Mouse (Mus musculus) adrenal gland, postnatal 36 days (tissue): ENCODE measurements at regions not wholly inside any gene's neighbourhood (a gene's known extent, or its start where the extent isn't known, plus 50 kb on each side); places are given as distances from the start of the nearest gene placed in this dataset.

ENCODE experiments used
- DNase-seq, 2 experiments: peaks; one replicate each; pipeline ENCODE4 v3.0.0; 2021; ENCODE audit warnings: mixed read lengths in 1 of 2

DNA sequence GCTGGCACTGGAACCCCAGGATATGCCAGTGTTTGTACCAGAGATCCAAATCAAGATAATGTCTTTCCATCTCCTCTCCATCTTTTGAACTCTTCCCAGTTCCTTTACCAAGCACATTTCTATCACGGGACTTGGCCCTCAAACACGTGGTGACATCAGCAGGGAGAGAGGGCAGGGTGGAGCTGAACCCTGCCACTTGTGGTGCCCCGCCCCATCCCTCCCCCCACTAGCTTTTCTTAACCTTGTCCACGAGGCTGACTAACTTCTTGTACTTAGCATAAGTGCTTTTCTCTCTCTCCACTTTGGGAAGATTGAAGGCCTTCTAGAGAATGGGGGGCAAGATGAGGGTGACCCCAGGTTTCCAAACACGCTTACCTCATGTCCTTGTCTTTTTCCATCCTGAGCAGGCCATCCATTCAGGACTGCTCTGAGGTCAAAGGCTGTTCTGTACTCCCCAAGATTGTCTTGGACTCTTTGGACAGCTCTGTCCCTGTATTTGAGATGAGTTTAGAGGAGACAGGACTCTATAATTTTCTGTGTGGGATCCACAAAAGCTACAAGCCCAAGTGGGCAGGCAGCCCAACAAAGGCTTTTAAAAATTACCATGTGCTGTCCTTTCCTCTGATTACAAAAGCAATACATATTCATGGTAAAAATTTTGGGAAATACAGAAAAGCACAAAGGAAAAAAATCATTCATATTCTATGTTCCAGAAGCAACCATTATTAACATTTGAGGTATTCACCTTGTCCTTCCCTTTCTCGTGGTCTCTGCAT is 192.7 kb upstream of the 4931429L15Rik start:
- DNase-seq: no peak

DNA sequence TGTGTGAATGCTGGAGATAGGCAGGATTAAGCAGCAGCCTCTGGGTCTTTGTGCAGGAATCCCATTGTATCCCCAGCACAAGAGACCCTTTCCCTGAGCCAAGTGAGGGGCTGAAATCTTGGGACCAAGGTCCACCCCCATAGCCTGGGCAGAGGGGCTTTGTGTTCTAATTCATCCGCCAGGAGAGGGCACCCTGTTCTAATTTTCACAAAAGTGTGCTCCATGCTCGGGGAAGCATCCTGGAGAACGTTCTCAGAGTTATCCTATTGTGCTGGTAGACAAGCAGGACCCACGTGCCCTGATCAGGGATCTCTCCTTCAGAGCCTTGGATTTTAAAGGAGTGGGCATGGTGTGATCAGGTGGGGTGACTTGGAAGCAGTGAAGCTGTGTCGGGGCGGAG is 191.5 kb upstream of the 4931429L15Rik start:
- no peak for DNase-seq

DNA sequence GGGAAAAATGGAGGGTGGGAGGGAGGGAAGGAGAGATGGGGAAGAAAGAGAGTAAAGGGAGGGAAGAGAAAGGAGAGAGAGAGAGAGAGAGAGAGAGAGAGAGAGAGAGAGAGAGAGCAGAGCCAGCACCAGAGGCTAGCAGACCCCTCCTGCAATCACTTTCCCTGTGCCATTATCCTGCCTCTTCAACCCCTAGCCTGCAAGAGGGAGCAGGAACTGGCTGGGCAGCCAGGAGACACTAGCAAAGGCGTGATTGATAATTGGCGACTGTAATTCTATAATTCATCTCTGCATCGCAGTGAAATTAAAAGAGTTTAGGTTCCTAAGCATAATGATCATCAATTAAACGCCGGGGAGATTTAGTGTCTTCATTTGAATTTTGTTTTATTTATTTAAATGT is 190.1 kb upstream of the 4931429L15Rik start:
- no peak for DNase-seq

DNA sequence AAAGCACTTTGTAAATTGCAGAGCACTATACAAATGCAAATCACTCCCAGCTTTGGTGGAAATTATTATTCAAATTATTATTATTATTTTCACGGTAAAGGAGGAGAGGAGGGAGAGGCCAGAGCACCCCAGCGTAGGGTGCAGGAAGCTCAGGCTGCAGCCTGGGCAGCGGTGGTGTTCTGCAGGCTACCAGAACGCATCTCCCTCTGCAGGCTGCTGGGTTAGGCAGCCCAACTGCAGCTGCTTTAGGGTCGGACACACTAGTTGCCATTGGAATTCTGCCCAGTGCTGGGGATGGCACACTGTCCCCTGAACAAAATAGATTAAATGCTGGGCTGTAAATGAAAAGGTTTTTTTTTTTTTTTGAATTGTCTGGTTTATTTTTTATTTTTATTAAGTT is 189.7 kb upstream of the 4931429L15Rik start:
- no peak for DNase-seq

DNA sequence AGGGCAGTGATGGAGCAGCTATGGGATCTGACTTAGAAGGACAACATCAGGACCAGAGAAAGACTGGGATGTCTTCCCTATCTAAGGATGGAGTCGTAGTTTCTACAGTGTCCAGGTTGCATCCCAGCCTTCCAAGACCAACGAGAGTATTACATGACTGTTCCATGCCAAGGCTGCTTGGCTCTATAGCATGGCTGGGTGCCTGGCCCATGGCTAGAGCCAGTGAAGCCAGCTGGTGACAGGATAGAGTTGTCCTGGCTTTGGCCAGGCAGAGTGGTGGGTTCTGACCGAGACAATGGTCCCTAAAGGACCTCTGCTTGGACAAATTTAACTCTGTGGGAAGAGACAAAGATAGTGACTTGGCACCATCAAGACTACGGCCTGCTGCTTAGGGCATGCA is 187.2 kb upstream of the 4931429L15Rik start:
- DNase-seq: no peak

DNA sequence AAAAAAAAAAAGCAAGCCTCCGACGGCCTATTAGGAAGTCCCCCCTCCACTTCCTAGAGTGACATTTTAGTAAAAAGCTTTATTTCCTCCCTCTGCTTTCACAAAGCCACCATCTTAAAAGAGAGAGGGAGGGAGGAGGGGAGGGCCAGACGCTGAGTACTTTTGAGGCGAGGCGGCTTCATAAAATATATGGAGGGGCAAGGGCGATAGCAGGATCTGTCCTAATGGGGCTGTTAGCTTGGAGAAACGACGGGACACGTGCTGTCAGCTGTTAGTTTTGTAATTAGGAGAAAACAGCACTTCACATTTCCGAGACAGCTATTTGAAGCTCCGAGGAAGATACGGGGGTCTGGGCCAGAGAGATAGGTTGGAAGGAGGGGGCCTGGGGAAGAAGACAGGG is 184.8 kb upstream of the 4931429L15Rik start:
- DNase-seq: no peak

DNA sequence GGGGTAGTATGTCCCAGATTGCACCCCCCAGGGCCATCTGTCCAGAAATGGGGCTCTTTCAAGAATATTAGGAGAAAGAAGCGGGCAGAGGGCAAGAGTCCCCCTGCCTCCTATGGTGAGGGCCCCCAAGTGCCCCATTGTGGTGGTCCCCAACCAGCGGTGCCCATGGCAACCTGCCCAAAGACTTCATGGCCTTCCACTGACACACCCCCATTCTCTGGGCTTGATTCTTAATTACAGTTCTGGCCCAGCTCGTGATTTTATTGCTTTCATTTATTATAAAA is 184.3 kb upstream of the 4931429L15Rik start:
- no peak for DNase-seq

DNA sequence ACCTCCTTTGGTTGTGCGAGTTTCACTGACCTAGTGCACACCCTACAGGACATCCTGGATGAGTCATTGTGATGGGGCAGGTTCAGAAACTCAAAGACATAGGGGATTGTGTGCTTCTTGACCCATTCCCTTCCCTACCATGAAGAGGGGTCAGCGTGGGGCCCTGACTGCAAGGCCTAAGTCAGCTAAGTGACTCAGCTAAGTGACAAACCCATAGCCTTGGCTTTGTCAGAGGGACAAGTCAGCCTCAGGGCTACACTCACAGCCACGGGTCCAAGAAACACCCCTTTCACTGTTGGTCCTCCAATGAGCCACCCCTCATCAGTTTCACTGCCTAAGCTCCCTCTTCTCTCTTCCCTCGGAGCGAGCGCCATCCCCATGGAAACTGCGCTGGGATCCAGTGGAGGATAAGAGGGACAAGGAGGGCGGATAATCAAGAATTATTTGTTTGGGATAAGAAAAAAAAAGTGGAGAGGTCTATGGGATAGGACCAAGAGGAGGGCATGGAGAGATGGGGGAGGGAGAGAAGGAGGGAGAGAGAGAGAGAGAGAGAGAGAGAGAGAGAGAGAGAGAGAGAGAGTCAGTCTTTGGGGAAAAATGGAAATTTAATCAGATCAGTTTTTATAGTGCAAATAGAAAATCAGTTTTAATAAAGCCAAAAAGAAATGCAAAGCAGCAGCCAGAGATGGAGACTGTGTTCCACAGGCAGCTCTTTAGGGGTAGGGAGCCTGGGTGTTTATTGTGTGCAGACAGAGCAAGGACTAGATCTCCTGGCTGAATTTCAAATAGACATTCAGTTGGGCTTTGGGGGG is 183.7 kb upstream of the 4931429L15Rik start:
- peak; percentile 33 to 35 for DNase-seq

DNA sequence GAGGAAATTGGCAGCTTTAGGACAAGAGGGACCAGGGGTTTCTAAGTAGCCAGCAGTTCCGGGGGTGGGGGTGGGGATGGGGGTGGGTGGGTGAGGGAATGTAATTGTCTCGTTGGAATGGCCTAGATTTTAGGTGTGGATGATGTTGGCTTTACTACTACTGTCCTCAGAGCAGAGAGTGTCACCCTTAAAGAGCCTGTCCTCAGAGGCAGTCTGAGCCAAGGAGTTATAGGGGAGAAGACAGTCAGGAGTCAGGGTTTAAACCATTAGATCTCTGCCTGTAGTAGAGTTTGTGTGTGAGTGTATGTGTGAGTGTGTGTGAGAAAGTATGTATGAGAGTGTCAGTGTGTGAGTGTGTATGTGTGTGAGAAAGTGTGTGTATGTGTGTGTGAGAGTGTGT is 179.6 kb upstream of the 4931429L15Rik start:
- no peak for DNase-seq

DNA sequence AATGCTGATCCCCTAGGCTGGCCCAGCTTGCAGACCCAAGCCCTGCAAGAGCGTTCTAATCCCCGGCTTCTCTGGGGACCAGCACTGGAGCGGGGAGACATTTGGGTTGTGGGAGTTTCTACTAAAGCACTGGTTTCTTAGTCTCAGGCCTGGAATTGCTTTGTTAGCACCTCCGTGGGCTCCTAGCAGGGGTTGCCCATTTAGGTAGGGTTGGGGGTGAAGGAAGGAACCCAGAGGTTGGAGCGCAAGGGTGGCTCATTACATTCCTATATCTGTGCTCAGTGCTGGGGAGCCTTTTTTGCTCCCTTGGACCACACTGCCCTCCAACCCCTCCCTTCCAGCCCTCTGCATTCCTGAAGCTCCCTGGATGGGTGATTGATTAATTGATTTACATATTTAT is 179.1 kb upstream of the 4931429L15Rik start:
- no peak for DNase-seq

DNA sequence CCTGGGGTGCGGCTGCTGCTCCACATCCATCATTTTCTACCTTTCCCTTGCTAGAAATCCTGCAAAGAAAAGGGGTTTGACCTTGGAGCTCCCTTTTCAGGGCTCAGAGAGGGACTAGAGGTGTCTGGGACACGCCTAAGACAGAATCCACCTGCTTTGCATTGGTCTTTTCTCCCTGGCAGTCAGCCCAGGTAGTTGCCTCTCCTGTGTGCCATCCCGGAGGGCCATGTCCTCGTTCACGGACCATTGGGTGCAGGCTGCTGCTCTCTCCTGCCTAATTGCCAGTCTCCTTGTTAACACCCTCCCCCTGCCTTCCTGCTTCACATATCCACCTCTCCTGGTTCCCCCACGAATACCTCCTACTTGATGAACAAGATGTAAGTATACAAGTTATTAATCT is 175.5 kb upstream of the 4931429L15Rik start:
- no peak for DNase-seq

DNA sequence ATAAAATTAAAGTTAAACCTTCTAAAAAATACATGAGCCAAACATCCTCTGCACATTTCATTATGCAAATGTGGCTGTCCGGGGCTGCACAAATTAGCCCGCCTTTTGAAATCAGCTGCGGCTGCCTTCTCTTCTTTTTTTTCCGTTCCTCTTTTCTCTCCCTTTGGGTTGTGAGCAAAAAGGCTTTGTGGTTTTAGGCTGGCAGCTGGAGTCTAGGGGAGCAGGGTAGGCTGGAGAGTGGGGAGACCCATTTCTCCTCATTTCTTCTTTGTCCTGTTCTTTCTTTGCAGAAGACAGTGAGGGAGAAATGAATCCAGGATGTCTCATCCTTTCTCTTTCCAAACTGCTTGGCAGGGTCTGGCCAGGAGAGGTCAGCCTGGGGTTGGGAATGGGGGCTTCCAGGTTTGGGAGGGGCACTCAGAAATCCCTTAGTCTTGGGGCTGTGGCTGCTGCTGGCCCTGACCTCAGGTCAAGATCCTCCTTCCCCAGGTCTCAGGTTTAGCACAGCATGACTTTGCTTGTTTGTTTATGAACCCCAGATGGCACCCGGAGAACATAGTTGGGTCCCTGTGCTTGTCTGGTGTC is 163.2 kb upstream of the 4931429L15Rik start:
- DNase-seq: no peak

DNA sequence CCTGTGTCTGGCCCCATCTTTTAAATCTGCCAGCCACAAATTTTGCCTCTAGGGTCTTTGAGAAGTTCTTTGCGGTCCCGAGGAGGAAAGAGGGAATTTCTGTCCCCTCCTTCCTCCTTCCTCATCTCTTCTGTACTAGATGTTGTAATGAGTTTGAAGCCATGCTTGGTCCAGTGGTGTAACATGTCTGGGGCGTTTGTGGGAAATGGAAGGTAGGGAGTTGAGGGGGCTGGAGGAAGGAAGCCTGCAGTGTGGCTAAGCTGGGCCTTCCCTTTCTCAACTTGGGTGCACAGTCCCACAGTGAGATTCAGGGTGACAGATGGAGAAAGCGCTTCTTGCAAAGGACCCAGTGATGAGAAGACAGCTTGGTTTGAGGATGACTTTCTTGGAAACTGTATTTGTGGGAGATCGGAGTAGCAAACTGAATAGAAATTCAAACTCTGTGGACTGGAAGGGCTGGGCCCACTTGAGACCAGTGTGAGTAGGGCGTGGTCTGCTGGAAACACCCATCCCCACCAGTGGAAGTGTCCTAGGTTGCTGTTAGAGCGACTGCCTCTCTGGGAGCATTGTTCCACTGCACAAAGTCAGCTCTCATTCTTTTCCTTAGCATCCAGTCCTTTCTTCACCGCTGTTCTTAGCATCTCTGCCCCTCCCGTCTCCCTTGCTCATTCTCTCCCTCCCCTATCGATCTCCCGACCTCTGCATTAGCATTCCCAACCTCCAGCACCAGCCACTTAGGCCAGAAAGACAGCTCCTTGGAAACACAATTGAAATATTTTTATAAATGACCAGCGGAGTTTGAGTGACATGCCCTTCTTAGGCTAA is 162.5 kb upstream of the 4931429L15Rik start:
- DNase-seq: no peak

DNA sequence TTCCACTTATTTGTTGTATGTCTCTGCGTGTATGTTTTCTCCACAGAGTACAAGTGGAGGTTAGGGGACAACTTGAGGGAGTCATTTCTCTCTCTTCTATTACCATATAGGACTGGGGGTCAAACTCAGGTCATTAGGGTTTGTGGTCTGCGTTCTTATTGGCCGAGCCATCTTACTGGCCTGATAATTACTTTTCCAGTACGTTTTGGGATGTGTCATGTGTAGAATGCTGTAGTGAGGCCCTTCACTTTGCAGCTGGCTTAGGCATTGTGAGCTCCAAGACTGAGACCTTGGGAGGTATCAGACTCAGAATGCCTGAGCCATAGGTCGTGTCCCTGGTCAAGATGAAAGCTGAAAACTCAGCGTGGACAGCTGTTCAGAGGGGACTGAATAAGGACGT is 161.7 kb upstream of the 4931429L15Rik start:
- DNase-seq: no peak

DNA sequence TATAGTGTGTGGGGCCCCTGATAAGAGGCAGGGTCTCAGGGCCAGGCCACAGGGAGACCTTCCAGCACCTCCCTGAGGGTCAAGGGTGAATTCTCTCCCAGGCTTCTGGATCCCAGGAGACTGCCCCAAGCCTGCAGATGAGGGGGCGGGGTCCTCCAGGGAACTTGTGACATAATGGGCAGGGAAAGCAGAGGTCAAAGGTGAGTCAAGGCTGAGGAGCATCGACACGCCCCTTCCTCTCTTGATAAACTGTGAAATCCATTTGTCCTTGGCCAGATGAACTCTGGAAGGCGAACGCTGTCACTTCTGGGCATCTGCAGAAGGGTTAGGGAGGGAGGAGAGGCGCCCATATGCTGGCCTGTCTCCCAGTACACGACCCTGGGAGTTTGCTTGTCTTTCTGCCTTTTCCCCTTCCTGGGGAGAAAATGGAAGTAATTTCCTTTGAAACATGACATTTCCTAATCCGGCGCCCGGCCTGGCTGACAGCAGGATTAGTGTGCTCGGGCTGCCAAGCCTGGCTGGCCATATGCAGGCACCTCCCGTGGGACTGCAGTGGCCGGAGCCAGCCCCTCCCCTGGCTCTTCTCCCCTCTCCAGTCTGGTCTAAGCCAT is 160.4 kb upstream of the 4931429L15Rik start:
- peak; percentile 77 to 81 for DNase-seq

DNA sequence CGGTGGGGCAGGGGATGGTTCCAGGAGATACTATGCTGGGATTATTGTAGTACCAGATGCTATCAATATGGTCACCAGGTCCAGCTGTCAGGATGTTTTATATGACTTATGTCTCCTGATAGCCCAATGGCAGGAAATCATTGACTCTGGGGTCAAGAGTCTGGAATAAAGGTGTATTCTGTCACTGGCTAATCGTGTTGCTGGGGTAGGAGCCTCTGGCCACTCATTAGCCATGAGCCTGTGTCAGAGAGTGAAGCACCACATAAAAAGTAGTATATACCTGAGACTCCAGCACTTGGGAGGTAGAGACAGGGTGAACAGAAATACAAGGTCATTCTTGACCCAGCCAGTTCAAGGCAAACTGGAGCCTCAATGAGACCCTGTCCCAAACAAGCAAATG is 158.8 kb upstream of the 4931429L15Rik start:
- no peak for DNase-seq

DNA sequence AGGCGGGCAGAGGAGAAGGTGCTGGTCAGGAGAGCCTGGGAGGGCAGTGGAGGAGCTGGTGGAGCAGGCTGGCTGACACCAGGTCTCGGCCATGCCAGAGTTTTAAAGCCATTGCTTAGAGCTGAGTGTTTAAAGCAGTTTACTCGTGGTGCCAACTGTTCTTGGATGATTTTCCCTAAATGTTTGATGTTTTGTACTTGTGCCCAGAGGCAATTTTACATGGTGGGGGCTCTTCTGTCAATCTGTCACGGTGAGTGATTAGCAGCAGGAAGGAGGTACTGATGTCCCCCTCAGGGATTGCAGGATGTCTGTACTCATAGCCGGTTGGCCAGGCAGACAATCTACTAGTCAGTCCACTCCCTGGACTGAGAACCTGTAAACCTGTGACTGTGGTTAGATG is 156.7 kb upstream of the 4931429L15Rik start:
- DNase-seq: no peak

DNA sequence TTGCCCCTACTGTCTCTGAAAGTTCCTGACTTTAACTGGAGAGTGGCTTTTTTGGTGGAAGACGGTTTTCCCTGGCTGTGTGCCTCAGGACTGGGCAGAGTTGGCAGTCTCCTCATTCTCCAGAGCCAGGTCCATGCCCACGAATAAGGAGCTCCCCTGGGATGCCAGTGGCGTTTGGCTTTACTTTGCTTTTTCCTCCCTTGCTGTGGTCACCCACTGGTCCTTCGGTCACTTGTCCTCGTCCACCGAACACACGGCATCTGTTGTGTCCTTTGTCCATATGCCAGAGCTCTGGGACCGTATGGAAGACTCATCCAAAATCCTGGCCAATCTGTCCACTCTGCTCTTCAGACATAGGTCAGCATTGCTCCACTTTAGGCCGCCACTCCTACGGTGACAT is 153.9 kb upstream of the 4931429L15Rik start:
- DNase-seq: no peak

DNA sequence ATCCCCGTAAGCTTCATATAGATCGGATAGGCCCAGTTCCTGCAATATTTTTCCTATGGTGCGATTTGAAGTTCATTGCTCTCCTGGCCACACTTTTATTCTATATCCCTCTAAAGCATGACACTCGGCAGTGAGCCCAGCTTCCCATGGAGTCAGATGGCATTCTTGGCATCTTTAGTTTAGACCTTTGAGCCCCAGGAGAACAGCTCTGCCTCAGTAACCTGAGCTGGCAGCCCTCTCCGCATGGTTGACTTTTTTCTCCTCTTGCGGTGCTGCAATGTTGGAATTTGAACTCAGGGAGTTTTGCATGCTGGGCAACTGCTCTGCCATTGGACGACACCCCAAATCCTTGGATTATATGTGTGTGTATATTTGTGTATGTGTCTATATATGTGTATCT is 149.7 kb upstream of the 4931429L15Rik start:
- DNase-seq: no peak

DNA sequence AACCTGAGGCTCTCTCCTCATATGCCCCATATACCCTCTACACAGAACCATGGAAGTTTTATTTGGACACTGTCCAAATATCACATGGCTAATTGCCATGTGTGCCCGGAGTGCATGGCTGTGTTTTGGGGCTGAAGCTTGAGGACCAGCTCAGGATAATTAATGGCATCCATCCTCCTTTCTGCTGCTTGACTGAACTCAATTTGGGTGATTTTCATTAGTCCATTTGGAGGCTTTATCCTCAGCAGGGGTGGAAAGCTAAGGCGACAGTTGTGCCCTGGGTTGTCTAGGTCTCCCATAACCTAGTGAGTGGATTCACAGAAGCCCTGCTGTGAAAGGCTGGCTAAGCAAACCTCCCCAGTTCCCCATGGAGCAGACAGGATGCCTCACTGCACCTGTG is 148.5 kb upstream of the 4931429L15Rik start:
- no peak for DNase-seq

DNA sequence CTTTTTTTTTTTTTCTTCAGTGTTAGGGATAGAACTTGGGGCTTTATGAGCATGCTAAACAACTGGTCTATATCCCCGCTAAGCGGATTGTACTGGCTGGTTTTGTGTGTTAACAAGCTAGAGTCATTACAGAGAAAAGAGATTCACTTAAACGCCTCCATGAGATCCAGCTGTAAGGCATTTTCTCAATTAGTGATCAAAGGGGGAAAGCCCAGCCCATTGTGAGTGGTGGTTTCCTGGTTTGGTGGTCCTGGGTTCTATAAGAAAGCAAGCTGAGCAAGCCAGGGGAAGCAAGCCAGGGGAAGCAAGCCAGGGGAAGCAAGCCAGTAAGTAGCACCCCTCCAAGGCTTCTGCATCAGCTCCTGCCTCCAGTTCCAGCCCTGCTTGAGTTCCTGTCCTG is 147.9 kb upstream of the 4931429L15Rik start:
- DNase-seq: no peak

DNA sequence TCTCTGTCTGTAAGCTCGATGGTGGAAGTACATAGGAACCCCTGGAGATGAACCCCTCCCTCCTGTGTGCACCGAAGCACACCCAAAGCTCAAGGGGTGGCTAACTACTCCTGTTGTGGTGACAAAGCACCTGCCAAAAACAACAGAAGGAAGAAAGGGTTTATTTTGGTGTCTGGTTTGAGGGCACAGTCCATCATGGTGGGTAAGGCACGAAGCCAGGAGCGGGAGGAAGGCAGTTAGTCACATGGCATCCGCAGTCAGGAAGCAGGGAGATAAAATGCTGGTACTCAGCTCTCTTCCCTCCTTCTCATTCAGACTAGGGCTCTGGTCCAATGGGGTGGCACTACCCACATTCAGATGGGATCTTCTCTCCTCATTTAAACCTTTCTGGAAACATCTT is 142.9 kb upstream of the 4931429L15Rik start:
- no peak for DNase-seq
